Mouse (Mus musculus) forebrain, embryonic 11.5 days (tissue): ENCODE results near the gene Edc4. TPM values are rescaled to one million over a fixed set of nuclear protein-coding genes. Genes with fewer than 3 reads are reported as not detected.

Experiments
- ATAC-seq: fragments of 200-750 bp; cut with Nextera tagmentation; replicated peaks from 2 replicates; pipeline ENCODE4 v1.8.0; 2017; ENCODE audit warnings: moderate TSS enrichment; ENCODE audit not compliant: low FRiP score
- DNase-seq: peaks from one replicate; pipeline ENCODE4 v3.0.0-alpha.2; 2017; ENCODE audit warnings: low spot score
- H3K27ac ChIP-seq: fragments of 300-500 bp; sonication (generic); 2 replicates; pipeline ENCODE4 v1.5.1; 2014; ENCODE audit warnings: low read depth, low read length
- H3K27me3 ChIP-seq: fragments of 300-500 bp; sonication (generic); 2 replicates; pipeline ENCODE4 v1.6.1; 2014; ENCODE audit warnings: mild to moderate bottlenecking, low read length, mixed read lengths; ENCODE audit not compliant: control insufficient read depth, insufficient read depth
- H3K36me3 ChIP-seq: fragments of 300-500 bp; sonication (generic); 2 replicates; pipeline ENCODE4 v1.6.1; 2014; ENCODE audit warnings: mild to moderate bottlenecking, low read length, moderate library complexity, mixed read lengths; ENCODE audit not compliant: control insufficient read depth, insufficient read depth
- H3K4me1 ChIP-seq: fragments of 300-500 bp; sonication (generic); replicated peaks from 2 replicates; pipeline ENCODE4 v1.6.1; 2014; ENCODE audit warnings: low read length, mixed read lengths; ENCODE audit not compliant: control insufficient read depth, insufficient read depth
- H3K4me2 ChIP-seq: fragments of 300-500 bp; sonication (generic); 2 replicates; pipeline ENCODE4 v1.6.1; 2014; ENCODE audit warnings: low read depth, mild to moderate bottlenecking, low read length, moderate library complexity, mixed read lengths; ENCODE audit not compliant: severe bottlenecking
- H3K4me3 ChIP-seq: fragments of 300-500 bp; sonication (generic); 2 replicates; pipeline ENCODE4 v1.5.1; 2014; ENCODE audit warnings: low read depth, low read length
- H3K9ac ChIP-seq: fragments of 300-500 bp; sonication (generic); 2 replicates; pipeline ENCODE4 v1.6.1; 2014; ENCODE audit warnings: low read length
- H3K9me3 ChIP-seq: fragments of 300-500 bp; sonication (generic); 2 replicates; pipeline ENCODE4 v1.6.1; 2016; ENCODE audit warnings: low read length, mixed read lengths; ENCODE audit not compliant: control insufficient read depth
- WGBS: fragments of 180-500 bp; shearing (Covaris S2); extraction: QIAGEN DNeasy Blood & Tissue Kit; methylation state at CpG from one replicate; pipeline ENCODE4 v1.1.7; 2014; 5-methylcytosine and 5-hydroxymethylcytosine counted together
- polyA plus RNA-seq: library from polyadenylated mRNA; unstranded; fragments of >200 nt; fragmentation: Nextera tagmentation; extraction: Ambion mirVana; gene quantifications from 2 replicates; pipeline ENCODE4 v1.2.1, GENCODE M21; 2014

Edc4 gene
- polyA plus RNA-seq, 1 experiment from 2014 or later: 65.2 TPM

DNA sequence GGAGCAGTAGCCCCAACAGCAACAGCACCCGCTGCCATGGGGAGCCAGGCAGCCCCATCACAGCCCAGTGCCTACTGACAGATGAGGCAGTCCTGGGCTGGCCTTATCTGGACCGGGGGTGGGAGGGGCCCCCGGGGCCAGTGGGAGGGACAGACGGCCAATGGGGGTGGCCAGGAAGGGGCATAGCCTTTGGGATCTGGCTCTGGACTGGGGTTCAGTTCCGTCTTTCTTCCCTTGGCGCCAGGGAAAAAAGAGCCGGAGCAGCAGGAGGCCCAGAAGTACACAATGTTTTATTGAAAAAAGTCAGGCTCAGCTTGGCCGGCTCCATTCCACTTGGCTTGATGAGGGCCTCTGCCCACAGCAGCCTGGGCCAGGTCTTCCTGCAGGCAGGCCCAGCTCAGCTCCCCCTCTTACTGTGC lies 62.6 kb downstream of the Edc4 start, which contains the start of gene Lcat:
Lcat (minus strand) TSS at position 62 of the 419 bp plus-strand sequence.
- no peaks in the 10 kb centered on the region for H3K9me3 ChIP-seq
- H3K4me1 ChIP-seq: no peaks in the 10 kb centered on the region
- no peaks in the 10 kb centered on the region for H3K36me3 ChIP-seq
- no peak within 1 kb of the TSS for H3K4me2 ChIP-seq
- H3K27me3 ChIP-seq: no peaks in the 10 kb centered on the region
- H3K4me3 ChIP-seq: no peak within 1 kb of the TSS
- DNase-seq: peak; percentile 51
- WGBS: 55% methylated on average over 7 of the region's 8 CpGs
- H3K27ac ChIP-seq: no peak within 1 kb of the TSS
- no peak for ATAC-seq
- no peak within 1 kb of the TSS for H3K9ac ChIP-seq

Other genes with a start within 250 kb of the Edc4 start
- gene Ctcf, start 244.3 kb upstream of the Edc4 start, polyA plus RNA-seq: 134 and 145 TPM in 2 replicates
- gene Agrp, start 243.5 kb upstream of the Edc4 start, polyA plus RNA-seq: 0.49 and 1.6 TPM in 2 replicates
- gene Carmil2, start 194.6 kb upstream of the Edc4 start, polyA plus RNA-seq: 1.8 and 2.0 TPM in 2 replicates
- gene Acd, start 179.8 kb upstream of the Edc4 start, polyA plus RNA-seq: 76.9 and 83.6 TPM in 2 replicates
- 24.9 and 25.1 TPM in 2 replicates for gene Pard6a, start 179.7 kb upstream of the Edc4 start, polyA plus RNA-seq
- 0.36 TPM in 1 of 2 replicates, not detected in the other for gene 4933405L10Rik, start 173.2 kb upstream of the Edc4 start, polyA plus RNA-seq
- 43.0 and 44.4 TPM in 2 replicates for gene Enkd1, start 172.7 kb upstream of the Edc4 start, polyA plus RNA-seq
- gene Gfod2, start 122.2 kb upstream of the Edc4 start, polyA plus RNA-seq: 38.0 and 49.3 TPM in 2 replicates
- gene Ranbp10, start 53.5 kb upstream of the Edc4 start, polyA plus RNA-seq: 15.8 and 16.1 TPM in 2 replicates
- 0.21 and 0.23 TPM in 2 replicates for gene Tsnaxip1, start 53.1 kb upstream of the Edc4 start, polyA plus RNA-seq
- gene Cenpt, start 27.6 kb upstream of the Edc4 start, polyA plus RNA-seq: 59.7 and 62.0 TPM in 2 replicates
- 85.6 and 87.3 TPM in 2 replicates for gene Thap11, start 25.7 kb upstream of the Edc4 start, polyA plus RNA-seq
- gene Nutf2, start 20.3 kb upstream of the Edc4 start, polyA plus RNA-seq: 355 and 371 TPM in 2 replicates
- 1.1 TPM in 1 of 2 replicates, not detected in the other for gene Nrn1l, start 12.7 kb downstream of the Edc4 start, polyA plus RNA-seq
- 22.1 and 23.1 TPM in 2 replicates for gene Pskh1, start 19.6 kb downstream of the Edc4 start, polyA plus RNA-seq
- gene Ctrl, start 53.0 kb downstream of the Edc4 start, polyA plus RNA-seq: 1.1 and 2.5 TPM in 2 replicates
- gene Psmb10, start 57.6 kb downstream of the Edc4 start, polyA plus RNA-seq: 20.9 and 21.5 TPM in 2 replicates
- gene Lcat, start 62.5 kb downstream of the Edc4 start, polyA plus RNA-seq: 0.55 and 0.60 TPM in 2 replicates
- 10.6 and 11.4 TPM in 2 replicates for gene Slc12a4, start 85.2 kb downstream of the Edc4 start, polyA plus RNA-seq
- gene Dpep3, start 98.5 kb downstream of the Edc4 start, polyA plus RNA-seq: not detected in 2 replicates
- gene Dus2, start 110.5 kb downstream of the Edc4 start, polyA plus RNA-seq: 16.5 and 20.7 TPM in 2 replicates
- gene Dpep2nb, start 125.1 kb downstream of the Edc4 start, polyA plus RNA-seq: not detected in 2 replicates
- gene Ddx28, start 131.0 kb downstream of the Edc4 start, polyA plus RNA-seq: 21.0 and 22.4 TPM in 2 replicates
- 4.5 and 5.3 TPM in 2 replicates for gene Nfatc3, start 178.0 kb downstream of the Edc4 start, polyA plus RNA-seq